ENCODE assay signal across 13 mouse cellular contexts in genomic region chr6:135859502-135859901, GRCm38 (mm10).
A peak's percentile ranks its signal among the peaks of the same experiment; 100 is the strongest.
DNase-seq lines count a peak whose midpoint lies in the region; ATAC-seq and TF ChIP-seq lines count a peak whose summit lies in the region.
"Had no signal": no experiment of that assay in that cellular context is flagged by ENCODE, and none has a peak within 500 bp of the region (broad histone marks: within the 10 kb centered on the region; RNA-seq: fewer than 3 reads in every experiment).

No protein-coding gene starts in this region.

- TF ChIP-seq CTCF in forebrain, postnatal 0 days (IDR thresholded peaks at IDR 0.05; ENCODE audit: low read depth) = no peak

- no peak overlapping the region for H3K4me3 ChIP-seq in hindbrain, embryonic 13.5 days
- no peak overlapping the region for H3K4me3 ChIP-seq in hindbrain, embryonic 10.5 days
- no peak overlapping the region for H3K4me3 ChIP-seq in forebrain, postnatal 0 days (ENCODE audit: low read depth, low read length)
- H3K4me3 ChIP-seq in neural tube, embryonic 15.5 days (replicated peaks) = no peak overlapping the region
- H3K4me3 ChIP-seq: embryonic facial prominence, embryonic 15.5 days; heart, embryonic 13.5 days had no signal

- DNase-seq in hindbrain, embryonic 10.5 days (ENCODE audit: low spot score) = no peak
- DNase-seq in forebrain, postnatal 0 days = peak; percentile 70
- DNase-seq in left cerebral cortex, adult 18-20 months (ENCODE audit: low spot score in 2 of 2) = peak; percentile 73 to 82
- no peak for DNase-seq in urinary bladder, postnatal 36 days (ENCODE audit: low spot score in 2 of 2)
- DNase-seq in embryo, embryonic 11 days = no peak
- no peak for DNase-seq in urinary bladder, postnatal 10 days (ENCODE audit: low spot score)
- DNase-seq: adrenal gland, postnatal 10 days; kidney, adult 8-10 months had no signal

- H3K36me3 ChIP-seq in hindbrain, embryonic 13.5 days = no peaks in the 10 kb centered on the region
- no peaks in the 10 kb centered on the region for H3K36me3 ChIP-seq in hindbrain, embryonic 10.5 days
- H3K36me3 ChIP-seq in forebrain, postnatal 0 days (ENCODE audit: insufficient read depth) = no peaks in the 10 kb centered on the region
- H3K36me3 ChIP-seq in neural tube, embryonic 15.5 days = no peaks in the 10 kb centered on the region
- H3K36me3 ChIP-seq: embryonic facial prominence, embryonic 15.5 days; heart, embryonic 13.5 days had no signal

- H3K27ac ChIP-seq in hindbrain, embryonic 13.5 days = no peak overlapping the region
- no peak overlapping the region for H3K27ac ChIP-seq in hindbrain, embryonic 10.5 days
- H3K27ac ChIP-seq in forebrain, postnatal 0 days (ENCODE audit: low read depth, low read length) = peak overlapping the region; percentile 57; the same call in 1 of the 2 replicates
- peak overlapping the region; percentile 72 for H3K27ac ChIP-seq in neural tube, embryonic 15.5 days (replicated peaks)
- H3K27ac ChIP-seq: embryonic facial prominence, embryonic 15.5 days; heart, embryonic 13.5 days; liver, embryonic 14.5 days had no signal

- ATAC-seq in hindbrain, embryonic 13.5 days (ENCODE audit: low FRiP score) = peak; percentile 51; the same call in 1 of the 2 replicates
- peak; percentile 85 for ATAC-seq in forebrain, postnatal 0 days
- peak; percentile 83 for ATAC-seq in neural tube, embryonic 15.5 days (ENCODE audit: low FRiP score)

- no peaks in the 10 kb centered on the region for H3K9me3 ChIP-seq in hindbrain, embryonic 13.5 days
- H3K9me3 ChIP-seq in hindbrain, embryonic 10.5 days = no peaks in the 10 kb centered on the region
- H3K9me3 ChIP-seq in forebrain, postnatal 0 days (ENCODE audit: low read length) = no peaks in the 10 kb centered on the region
- H3K9me3 ChIP-seq in neural tube, embryonic 15.5 days (replicated peaks) = no peaks in the 10 kb centered on the region
- H3K9me3 ChIP-seq: embryonic facial prominence, embryonic 15.5 days; heart, embryonic 13.5 days had no signal

- peaks cover 34% of the 10 kb centered on the region for H3K4me1 ChIP-seq in hindbrain, embryonic 13.5 days (replicated peaks)
- H3K4me1 ChIP-seq in hindbrain, embryonic 10.5 days (replicated peaks) = peaks cover 2% of the 10 kb centered on the region; the same call in 1 of the 2 replicates
- H3K4me1 ChIP-seq in forebrain, postnatal 0 days (ENCODE audit: insufficient read depth) = peaks cover 33% of the 10 kb centered on the region
- peaks cover 26% of the 10 kb centered on the region for H3K4me1 ChIP-seq in neural tube, embryonic 15.5 days
- H3K4me1 ChIP-seq: embryonic facial prominence, embryonic 15.5 days; heart, embryonic 13.5 days had no signal

- H3K4me2 ChIP-seq in hindbrain, embryonic 13.5 days = no peak overlapping the region
- no peak overlapping the region for H3K4me2 ChIP-seq in forebrain, postnatal 0 days (ENCODE audit: low read depth)
- peak overlapping the region; percentile 22 for H3K4me2 ChIP-seq in neural tube, embryonic 15.5 days
- H3K4me2 ChIP-seq: embryonic facial prominence, embryonic 15.5 days; heart, embryonic 13.5 days had no signal

- WGBS in hindbrain, embryonic 13.5 days = 41% methylated on average over 8 of the region's 8 CpGs
- 59% methylated on average over 8 of the region's 8 CpGs for WGBS in hindbrain, embryonic 10.5 days
- WGBS in forebrain, postnatal 0 days = 29% methylated on average over 8 of the region's 8 CpGs
- 39% methylated on average over 8 of the region's 8 CpGs for WGBS in neural tube, embryonic 15.5 days

- no peaks in the 10 kb centered on the region for H3K27me3 ChIP-seq in hindbrain, embryonic 13.5 days
- H3K27me3 ChIP-seq in hindbrain, embryonic 10.5 days (ENCODE audit: insufficient read depth, poor library complexity, severe bottlenecking) = no peaks in the 10 kb centered on the region
- H3K27me3 ChIP-seq in forebrain, postnatal 0 days (ENCODE audit: insufficient read depth, low read length) = no peaks in the 10 kb centered on the region
- no peaks in the 10 kb centered on the region for H3K27me3 ChIP-seq in neural tube, embryonic 15.5 days (replicated peaks)
- H3K27me3 ChIP-seq: embryonic facial prominence, embryonic 15.5 days; heart, embryonic 13.5 days had no signal

- H3K9ac ChIP-seq in hindbrain, embryonic 13.5 days = no peak overlapping the region
- H3K9ac ChIP-seq in forebrain, postnatal 0 days = no peak overlapping the region
- no peak overlapping the region for H3K9ac ChIP-seq in neural tube, embryonic 15.5 days (replicated peaks)
- H3K9ac ChIP-seq: embryonic facial prominence, embryonic 15.5 days; heart, embryonic 13.5 days; liver, embryonic 14.5 days had no signal

Comparison
In these comparisons a context has a peak if more than half of its experiments do, and no peak if none do; other contexts are left out.
1. H3K27ac ChIP-seq: peak in forebrain, postnatal 0 days (single experiment) and neural tube, embryonic 15.5 days (single experiment); none in hindbrain, embryonic 13.5 days (single experiment) and hindbrain, embryonic 10.5 days (single experiment).
2. DNase-seq: peak in forebrain, postnatal 0 days (single experiment) and left cerebral cortex, adult 18-20 months (2 of 2); none in hindbrain, embryonic 10.5 days (single experiment), urinary bladder, postnatal 36 days (0 of 2), embryo, embryonic 11 days (single experiment) and urinary bladder, postnatal 10 days (single experiment).
3. Peak in every context shown above with its lines, with median percentiles within 50 percentile points of each other: ATAC-seq.